Mouse (Mus musculus) liver, embryonic 14.5 days (tissue): ENCODE results near the gene Tmem255b. TPM values are rescaled to one million over a fixed set of nuclear protein-coding genes. Genes with fewer than 3 reads are reported as not detected.

Experiments used
- ATAC-seq: fragments of 200-750 bp; cut with Nextera tagmentation; 2 replicates; pipeline ENCODE4 v1.8.0; 2017; ENCODE audit warnings: moderate number of reproducible peaks, mild to moderate bottlenecking, moderate library complexity; ENCODE audit not compliant: insufficient read depth
- DNase-seq, 3 experiments: peaks; one replicate each; pipeline ENCODE4 v3.0.0-alpha.2; 2012 to 2013; ENCODE audit warnings: low read depth in 3 of 3, low spot score in 3 of 3
- H3K27ac ChIP-seq: fragments of 300-500 bp; sonication (generic); 2 replicates; pipeline ENCODE4 v1.5.1; 2014; ENCODE audit warnings: moderate library complexity, mild to moderate bottlenecking, control low read depth, inconsistent platforms
- H3K27me3 ChIP-seq: fragments of 300-500 bp; sonication (generic); 2 replicates; pipeline ENCODE4 v1.6.1; 2014; ENCODE audit warnings: mild to moderate bottlenecking, low read length, moderate library complexity; ENCODE audit not compliant: control insufficient read depth, insufficient read depth
- H3K36me3 ChIP-seq: fragments of 300-500 bp; sonication (generic); replicated peaks from 2 replicates; pipeline ENCODE4 v1.6.1; 2014; ENCODE audit warnings: low read depth; ENCODE audit not compliant: control insufficient read depth, insufficient read depth
- H3K4me1 ChIP-seq, 2 experiments: fragments of 200-500 bp in 1 of 2; fragments of 300-500 bp in 1 of 2; sonication (generic) in 1 of 2; replicated peaks; 2 replicates each; pipeline ENCODE4 v1.6.1; 2012 to 2014; ENCODE audit warnings: antibody characterized with exemption in 1 of 2, inconsistent platforms in 1 of 2, low read length in 1 of 2; ENCODE audit not compliant: control insufficient read depth in 2 of 2, insufficient read depth in 2 of 2
- H3K4me2 ChIP-seq: fragments of 300-500 bp; sonication (generic); 2 replicates; pipeline ENCODE4 v1.6.1; 2014; ENCODE audit warnings: low read depth, mild to moderate bottlenecking, control low read depth, moderate library complexity
- H3K4me3 ChIP-seq, 2 experiments: fragments of 200-500 bp in 1 of 2; fragments of 300-500 bp in 1 of 2; sonication (generic) in 1 of 2; 2 replicates each; pipeline ENCODE4 v1.5.1; 2012 to 2014; ENCODE audit warnings: low read depth in 2 of 2, low read length in 2 of 2, mild to moderate bottlenecking in 2 of 2, control low read depth in 1 of 2, inconsistent platforms in 1 of 2, moderate library complexity in 1 of 2; ENCODE audit not compliant: insufficient read depth in 1 of 2
- H3K9ac ChIP-seq: fragments of 300-500 bp; sonication (generic); replicated peaks from 2 replicates; pipeline ENCODE4 v1.6.1; 2014; ENCODE audit warnings: mild to moderate bottlenecking, control low read depth, moderate library complexity
- H3K9me3 ChIP-seq: fragments of 300-500 bp; sonication (generic); 2 replicates; pipeline ENCODE4 v1.6.1; 2016; ENCODE audit warnings: low read length, mixed read lengths; ENCODE audit not compliant: control insufficient read depth
- CTCF ChIP-seq: IDR thresholded peaks from 2 replicates; pipeline ENCODE4 v1.5.1; 2016; ENCODE audit warnings: antibody characterized with exemption, low read depth, control low read depth
- EP300 ChIP-seq: IDR thresholded peaks from 2 replicates; pipeline ENCODE4 v1.6.1; 2016; ENCODE audit warnings: antibody characterized with exemption, low read depth
- WGBS: fragments of 180-500 bp; shearing (Covaris S2); extraction: QIAGEN DNeasy Blood & Tissue Kit; methylation state at CpG from one replicate; pipeline ENCODE4 v1.1.7; 2014; ENCODE audit not compliant: insufficient replicate concordance; 5-methylcytosine and 5-hydroxymethylcytosine counted together
- polyA plus RNA-seq, 2 experiments: library from polyadenylated mRNA; depleted of rRNA in 1 of 2; stranded (reverse) in 1 of 2; unstranded in 1 of 2; fragments of >200 nt; fragmentation: Nextera tagmentation in 1 of 2; extraction: Ambion mirVana in 1 of 2; gene quantifications; 2 replicates each; pipeline versions ENCODE4 v1.2.1 to v1.2.3; 2012 to 2014

Gene Tmem255b
- polyA plus RNA-seq, 2 experiments, result 0.02 to 0.14 TPM

- ATAC-seq (no peak), DNase-seq (no peak)
- H3K4me2 ChIP-seq, result no peak overlapping the region
- no peak overlapping the region for H3K9ac ChIP-seq
- WGBS, result 9% methylated on average over 6 of the region's 6 CpGs
- no peak overlapping the region for H3K27ac ChIP-seq
- no peaks in the 10 kb centered on the region for H3K9me3 ChIP-seq
- no peak overlapping the region for H3K4me3 ChIP-seq
- TF ChIP-seq CTCF (no peak), EP300 (no peak)
- H3K4me1 ChIP-seq, result no peaks in the 10 kb centered on the region
- H3K27me3 ChIP-seq, result no peaks in the 10 kb centered on the region
- H3K36me3 ChIP-seq, result no peaks in the 10 kb centered on the region
These were observed 7.6 kb upstream of the Tmem255b start for GRCm38 (mm10) chr8:13427351-13427750.

GRCm38 (mm10) chr8:13428156-13428555 lies 6.8 kb upstream of the Tmem255b start:
- TF ChIP-seq EP300 (no peak), CTCF (no peak)
- Histone ChIP-seq H3K27me3 (no peaks in the 10 kb centered on the region), H3K27ac (no peak overlapping the region), H3K4me3 (no peak overlapping the region), H3K36me3 (no peaks in the 10 kb centered on the region), H3K4me1 (no peaks in the 10 kb centered on the region), H3K4me2 (no peak overlapping the region), H3K9ac (no peak overlapping the region), H3K9me3 (no peaks in the 10 kb centered on the region)
- DNase-seq, result no peak
- no peak for ATAC-seq
- WGBS, result 57% methylated on average over 9 of the region's 9 CpGs

- Histone ChIP-seq H3K9me3 (no peaks in the 10 kb centered on the region), H3K27me3 (peaks cover 6% of the 10 kb centered on the region), H3K9ac (no peak overlapping the region), H3K4me1 (no peaks in the 10 kb centered on the region), H3K4me3 (no peak overlapping the region), H3K4me2 (no peak overlapping the region), H3K27ac (no peak overlapping the region), H3K36me3 (no peaks in the 10 kb centered on the region)
- no peak for DNase-seq
- 71% methylated on average over 7 of the region's 7 CpGs for WGBS
- no peak for ATAC-seq
- TF ChIP-seq CTCF (no peak), EP300 (no peak)
These were observed 4.6 kb upstream of the Tmem255b start for GRCm38 (mm10) chr8:13430412-13430811.

GRCm38 (mm10) chr8:13430866-13431265 lies 4.1 kb upstream of the Tmem255b start:
- Histone ChIP-seq H3K4me2 (no peak overlapping the region), H3K27ac (no peak overlapping the region), H3K4me1 (no peaks in the 10 kb centered on the region), H3K9ac (no peak overlapping the region), H3K27me3 (peaks cover 9% of the 10 kb centered on the region), H3K9me3 (no peaks in the 10 kb centered on the region), H3K4me3 (no peak overlapping the region), H3K36me3 (no peaks in the 10 kb centered on the region)
- no peak for TF ChIP-seq CTCF
- TF ChIP-seq EP300, result no peak
- ATAC-seq, result no peak
- no peak for DNase-seq

- TF ChIP-seq CTCF (no peak), EP300 (no peak)
- WGBS, result 34% methylated on average over 5 of the region's 5 CpGs
- no peak for DNase-seq
- H3K9me3 ChIP-seq, result no peaks in the 10 kb centered on the region
- ATAC-seq, result no peak
- peaks cover 13% of the 10 kb centered on the region for H3K27me3 ChIP-seq
- no peak overlapping the region for H3K9ac ChIP-seq
- no peaks in the 10 kb centered on the region for H3K36me3 ChIP-seq
- no peaks in the 10 kb centered on the region for H3K4me1 ChIP-seq
- no peak overlapping the region for H3K27ac ChIP-seq
- no peak overlapping the region for H3K4me2 ChIP-seq
- H3K4me3 ChIP-seq, result no peak overlapping the region
These were observed 1.9 kb upstream of the Tmem255b start for GRCm38 (mm10) chr8:13433130-13433529.
